In genomic region chr1:7010184-7010583, GRCm38 (mm10) we compare ENCODE assay signal across 7 mouse cellular contexts.
A peak's percentile ranks its signal among the peaks of the same experiment; 100 is the strongest.
DNase-seq lines count a peak whose midpoint lies in the region; ATAC-seq lines count a peak whose summit lies in the region.

No protein-coding gene starts in this region.

- no peaks in the 10 kb centered on the region for H3K27me3 ChIP-seq in neural tube, embryonic 11.5 days (ENCODE audit: control insufficient read depth, insufficient read depth, low read length)
- H3K27me3 ChIP-seq in midbrain, embryonic 16.5 days (ENCODE audit: control insufficient read depth, insufficient read depth, low read depth, low read length), result no peaks in the 10 kb centered on the region

- no peaks in the 10 kb centered on the region for H3K9me3 ChIP-seq in neural tube, embryonic 11.5 days (ENCODE audit: control insufficient read depth, low read length)
- H3K9me3 ChIP-seq in midbrain, embryonic 16.5 days (replicated peaks; ENCODE audit: control insufficient read depth, low read length, poor library complexity, severe bottlenecking), result no peaks in the 10 kb centered on the region

- H3K36me3 ChIP-seq in neural tube, embryonic 11.5 days (ENCODE audit: control insufficient read depth, insufficient read depth, low read length), result no peaks in the 10 kb centered on the region
- H3K36me3 ChIP-seq in midbrain, embryonic 16.5 days (ENCODE audit: control insufficient read depth, insufficient read depth, low read length), result no peaks in the 10 kb centered on the region

- no peak for ATAC-seq in neural tube, embryonic 11.5 days (ENCODE audit: insufficient read depth, low FRiP score, low TSS enrichment)
- ATAC-seq in common myeloid progenitor, adult 5-6 weeks (replicated peaks; ENCODE audit: low read depth, poor library complexity, severe bottlenecking), result peak; percentile 29; the same call in 1 of the 2 replicates
- no peak for ATAC-seq in midbrain, embryonic 16.5 days

- no peak overlapping the region for H3K27ac ChIP-seq in neural tube, embryonic 11.5 days (ENCODE audit: low read depth, low read length)
- no peak overlapping the region for H3K27ac ChIP-seq in midbrain, embryonic 16.5 days (ENCODE audit: low read length)

- H3K9ac ChIP-seq in neural tube, embryonic 11.5 days (ENCODE audit: low read length), result no peak overlapping the region
- no peak overlapping the region for H3K9ac ChIP-seq in midbrain, embryonic 16.5 days (ENCODE audit: low read depth, low read length)

- no peak overlapping the region for H3K4me2 ChIP-seq in neural tube, embryonic 11.5 days (ENCODE audit: low read depth)
- no peak overlapping the region for H3K4me2 ChIP-seq in midbrain, embryonic 16.5 days (ENCODE audit: low read length)

- no peaks in the 10 kb centered on the region for H3K4me1 ChIP-seq in neural tube, embryonic 11.5 days (ENCODE audit: control insufficient read depth, insufficient read depth, low read length)
- no peaks in the 10 kb centered on the region for H3K4me1 ChIP-seq in midbrain, embryonic 16.5 days (ENCODE audit: control insufficient read depth, insufficient read depth, low read length)

- no peak overlapping the region for H3K4me3 ChIP-seq in neural tube, embryonic 11.5 days (ENCODE audit: low read depth, low read length)
- H3K4me3 ChIP-seq in midbrain, embryonic 16.5 days (ENCODE audit: low read depth, low read length), result no peak overlapping the region

- DNase-seq in neural tube, embryonic 11.5 days (ENCODE audit: low spot score), result peak; percentile 10
- no peak for DNase-seq in neural tube, embryonic 10.5 days (ENCODE audit: extremely low spot score, low spot score)
- DNase-seq in adipocyte (ENCODE audit: low spot score), result peak; percentile 60
- peak; percentile 39 to 62 for DNase-seq in kidney, postnatal 25 days
- peak; percentile 17 for DNase-seq in lung, postnatal 14 days

- 22% methylated on average over 1 of the region's 1 CpGs for WGBS in neural tube, embryonic 11.5 days
- WGBS in midbrain, embryonic 16.5 days, result 35% methylated on average over 1 of the region's 1 CpGs
